Mouse (Mus musculus): Measurements from ENCODE around the gene Pilra. TPM values are rescaled to one million over a fixed set of nuclear protein-coding genes. Genes with fewer than 3 reads are reported as not detected.
"Not testable (repeated sequence)": the region's sequence is repeated elsewhere in the genome, so short reads cannot be mapped to it uniquely, and the experiment has no call there.

Gene Pilra
- polyA plus RNA-seq, 1 experiment, result 0.06 TPM

DNA sequence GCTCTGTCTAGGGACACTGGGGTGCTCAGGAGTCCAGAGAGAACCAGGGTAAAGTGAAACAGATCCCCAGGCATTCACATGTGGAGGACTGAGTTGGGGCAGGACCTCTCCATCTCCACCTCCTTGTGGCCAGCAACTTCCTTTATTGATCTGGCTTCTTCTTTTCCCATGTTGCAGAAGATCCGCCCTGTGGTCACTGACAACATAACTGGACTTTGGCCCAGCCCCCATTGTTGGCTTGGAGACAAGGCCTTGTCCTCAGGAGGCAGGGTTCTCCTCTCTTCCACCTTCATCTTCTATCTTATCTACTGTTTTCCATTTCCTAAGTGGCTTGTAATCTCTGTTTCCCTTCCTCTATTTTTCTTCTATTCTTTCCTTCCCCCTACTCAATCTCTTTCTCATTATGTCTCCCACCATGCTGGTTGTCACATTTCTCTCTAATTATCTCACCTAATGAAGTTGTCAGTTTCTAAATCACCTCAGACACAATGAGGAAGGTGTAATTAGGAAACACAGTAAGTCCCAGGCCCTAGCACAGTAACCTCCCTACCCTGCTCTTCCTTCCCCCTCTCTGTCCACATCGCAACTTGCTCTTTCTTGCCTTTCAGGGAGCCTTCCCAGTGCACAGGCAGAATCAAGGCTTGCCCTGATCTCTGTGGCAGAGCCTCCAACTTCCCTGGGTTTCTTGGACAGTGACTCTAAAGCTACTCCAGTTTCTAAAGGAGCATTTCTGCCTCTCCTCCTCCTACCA is 22.1 kb upstream of the Pilra start, which contains the start of gene Pilrb1:
Gene Pilrb1, minus strand, starts transcription at position 147 of the 751 bp plus-strand sequence.
- H3K27me3 ChIP-seq (ENCODE audit: control insufficient read depth, insufficient read depth, insufficient read length); H3ac ChIP-seq (ENCODE audit: control insufficient read depth, insufficient read length, low read depth); H3K4me3 ChIP-seq (ENCODE audit: insufficient read depth, poor library complexity, severe bottlenecking); H3K79me2 ChIP-seq (ENCODE audit: control insufficient read depth, insufficient read depth); H3K36me3 ChIP-seq (ENCODE audit: control insufficient read depth, insufficient read depth); H3K79me3 ChIP-seq (ENCODE audit: low read depth): not testable (repeated sequence)

DNA sequence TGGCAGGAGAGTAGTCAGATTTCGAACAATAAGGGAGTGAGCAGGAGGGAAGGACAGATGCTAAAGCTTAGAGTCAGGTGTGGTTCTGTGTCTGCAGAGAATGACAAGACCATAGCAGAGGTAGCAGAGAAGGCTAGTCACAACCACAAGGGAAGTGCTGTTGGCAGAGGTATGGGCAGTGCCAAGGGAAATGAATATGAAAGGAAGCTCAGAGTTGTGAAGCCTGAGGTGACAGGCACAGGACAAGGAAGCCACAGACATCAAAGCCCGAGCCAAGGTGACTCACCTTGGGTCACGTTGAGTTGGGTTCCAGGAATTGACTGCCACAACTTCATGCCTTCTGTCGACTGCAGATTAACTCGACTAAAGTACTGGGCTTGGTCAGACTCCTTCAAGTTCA is 20.8 kb upstream of the Pilra start:
- H3K79me2 ChIP-seq (ENCODE audit: control insufficient read depth, insufficient read depth); H3K27me3 ChIP-seq (ENCODE audit: control insufficient read depth, insufficient read depth, insufficient read length); H3ac ChIP-seq (ENCODE audit: control insufficient read depth, insufficient read length, low read depth); H3K4me3 ChIP-seq (ENCODE audit: insufficient read depth, poor library complexity, severe bottlenecking); H3K79me3 ChIP-seq (ENCODE audit: low read depth); H3K36me3 ChIP-seq (ENCODE audit: control insufficient read depth, insufficient read depth): not testable (repeated sequence)

DNA sequence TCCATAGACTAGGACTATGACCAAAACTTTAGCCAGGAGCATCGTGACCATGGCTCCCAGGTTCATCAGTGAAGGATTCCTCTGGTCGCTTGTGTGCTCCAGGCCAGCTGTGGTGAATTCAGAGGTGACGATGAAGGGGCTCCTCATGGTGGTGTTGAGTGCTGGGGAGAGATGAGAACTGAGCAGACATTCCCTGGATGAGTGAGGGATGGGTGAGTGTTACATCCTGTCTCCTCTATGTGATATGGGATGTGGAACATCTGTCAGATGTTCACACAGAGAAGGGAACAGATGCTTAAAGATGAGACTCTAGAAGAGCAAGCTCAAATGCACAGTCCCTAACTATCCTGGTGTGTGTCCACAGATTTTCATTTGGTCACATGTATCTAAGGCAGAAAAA is 18.8 kb upstream of the Pilra start:
- H3K36me3 ChIP-seq (ENCODE audit: control insufficient read depth, insufficient read depth); H3K4me3 ChIP-seq (ENCODE audit: insufficient read depth, poor library complexity, severe bottlenecking); H3K79me2 ChIP-seq (ENCODE audit: control insufficient read depth, insufficient read depth); H3K27me3 ChIP-seq (ENCODE audit: control insufficient read depth, insufficient read depth, insufficient read length); H3K79me3 ChIP-seq (ENCODE audit: low read depth); H3ac ChIP-seq (ENCODE audit: control insufficient read depth, insufficient read length, low read depth): not testable (repeated sequence)

DNA sequence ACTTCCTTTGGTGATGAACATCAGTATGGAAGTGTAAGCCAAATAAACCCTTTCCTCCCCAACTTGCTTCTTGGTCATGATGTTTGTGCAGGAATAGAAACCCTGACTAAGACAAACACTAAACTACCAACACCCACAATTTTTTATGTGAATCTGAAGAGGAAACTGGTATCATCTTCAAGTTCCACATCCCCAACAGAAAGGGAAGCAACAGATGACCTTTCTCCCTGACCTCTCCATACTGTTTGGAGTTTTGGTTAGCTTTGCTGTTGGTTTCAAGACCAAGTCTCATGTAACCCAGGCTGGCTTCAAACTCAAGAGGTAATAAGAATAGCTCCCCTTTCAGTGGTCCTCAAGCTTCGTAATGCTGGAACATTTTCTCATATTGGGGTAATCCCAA is 14.2 kb upstream of the Pilra start:
- not testable (repeated sequence) for H3K79me2 ChIP-seq (ENCODE audit: control insufficient read depth, insufficient read depth); H3K27me3 ChIP-seq (ENCODE audit: control insufficient read depth, insufficient read depth, insufficient read length); H3K4me3 ChIP-seq (ENCODE audit: insufficient read depth, poor library complexity, severe bottlenecking); H3K36me3 ChIP-seq (ENCODE audit: control insufficient read depth, insufficient read depth); H3ac ChIP-seq (ENCODE audit: control insufficient read depth, insufficient read length, low read depth); H3K79me3 ChIP-seq (ENCODE audit: low read depth)

DNA sequence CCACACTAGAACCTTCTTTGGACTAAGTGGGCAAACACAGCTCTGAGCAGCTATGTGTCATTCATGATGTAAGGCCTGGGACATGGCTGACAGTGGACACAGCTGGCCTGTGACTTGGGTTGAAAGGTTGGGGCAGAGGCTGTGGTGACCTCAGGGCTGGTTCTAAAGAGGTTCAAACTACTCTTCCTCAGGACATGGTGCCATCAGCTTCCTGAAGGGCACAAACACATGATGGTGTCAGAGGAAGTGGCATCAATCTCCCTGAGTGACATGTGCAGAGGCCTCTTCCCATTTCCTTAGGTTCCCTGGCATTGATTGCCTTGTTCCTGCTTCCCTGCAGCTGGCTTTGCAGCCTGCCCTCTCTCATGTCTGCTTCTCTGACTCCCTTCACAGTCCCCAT is 1.0 kb upstream of the Pilra start:
- not testable (repeated sequence) for H3K36me3 ChIP-seq (ENCODE audit: control insufficient read depth, insufficient read depth); H3K79me2 ChIP-seq (ENCODE audit: control insufficient read depth, insufficient read depth); H3K79me3 ChIP-seq (ENCODE audit: low read depth); H3K27me3 ChIP-seq (ENCODE audit: control insufficient read depth, insufficient read depth, insufficient read length); H3ac ChIP-seq (ENCODE audit: control insufficient read depth, insufficient read length, low read depth); H3K4me3 ChIP-seq (ENCODE audit: insufficient read depth, poor library complexity, severe bottlenecking)

DNA sequence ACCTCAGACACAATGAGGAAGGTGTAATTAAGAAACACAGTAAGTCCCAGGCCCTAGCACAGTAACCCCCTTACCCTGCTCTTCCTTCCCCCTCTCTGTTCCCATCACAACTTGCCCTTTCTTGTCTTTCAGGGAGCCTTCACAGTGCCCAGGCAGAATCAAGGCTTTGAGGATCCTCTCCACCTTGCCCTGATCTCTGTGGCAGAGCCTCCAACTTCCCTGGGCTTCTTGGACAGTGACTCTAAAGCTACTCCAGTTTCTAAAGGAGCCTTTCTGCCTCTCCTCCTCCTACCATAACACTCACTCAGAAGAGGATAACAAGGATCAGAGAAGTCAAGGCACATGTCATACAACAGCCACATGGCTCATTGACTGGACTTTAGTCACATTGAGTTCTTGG is 530 bp upstream of the Pilra start:
- H3K4me3 ChIP-seq (ENCODE audit: insufficient read depth, poor library complexity, severe bottlenecking), result no peak overlapping the region
- no peaks in the 10 kb centered on the region for H3K79me2 ChIP-seq (ENCODE audit: control insufficient read depth, insufficient read depth)
- no peaks in the 10 kb centered on the region for H3K36me3 ChIP-seq (ENCODE audit: control insufficient read depth, insufficient read depth)
- no peaks in the 10 kb centered on the region for H3K27me3 ChIP-seq (ENCODE audit: control insufficient read depth, insufficient read depth, insufficient read length)
- no peak overlapping the region for H3ac ChIP-seq (ENCODE audit: control insufficient read depth, insufficient read length, low read depth)
- TF ChIP-seq MYOG (IDR thresholded peaks at IDR 0.05; ENCODE audit: control insufficient read depth, extremely low read depth, insufficient read length), result no peak
- TF ChIP-seq MYOD1 (IDR thresholded peaks at IDR 0.05; ENCODE audit: control insufficient read depth, insufficient read length, low read depth), result no peak
- TF ChIP-seq MAX (IDR thresholded peaks at IDR 0.05), result no peak
- TF ChIP-seq CEBPB (IDR thresholded peaks at IDR 0.05; ENCODE audit: low read depth), result no peak
- H3K79me3 ChIP-seq (ENCODE audit: low read depth), result no peaks in the 10 kb centered on the region

DNA sequence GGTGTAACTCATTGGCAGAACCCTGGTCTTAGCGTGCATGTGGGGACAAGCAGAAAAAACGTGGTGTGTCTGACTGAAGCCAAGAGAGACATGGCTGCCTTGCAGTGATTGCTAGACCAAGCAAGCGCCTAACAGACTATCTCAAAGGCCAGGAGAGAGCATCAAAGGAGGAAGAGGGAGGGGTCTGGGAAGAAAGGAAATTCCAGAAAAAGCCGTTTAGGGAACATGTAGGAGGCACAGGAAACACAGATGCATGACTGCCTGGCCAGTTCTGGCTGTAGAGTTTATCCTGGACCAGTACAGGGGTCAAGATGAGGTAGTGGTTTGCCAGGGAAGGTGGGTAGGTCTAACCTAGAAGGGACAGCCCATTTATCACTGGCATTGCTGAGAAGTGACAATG is 2.6 kb downstream of the Pilra start:
- no peak for TF ChIP-seq CEBPB (IDR thresholded peaks at IDR 0.05; ENCODE audit: low read depth)
- no peak for TF ChIP-seq CTCF (IDR thresholded peaks at IDR 0.05; ENCODE audit: control insufficient read depth, insufficient read depth, insufficient read length)
- no peak for TF ChIP-seq MAX (IDR thresholded peaks at IDR 0.05)
- no peak for TF ChIP-seq MYOD1 (IDR thresholded peaks at IDR 0.05; ENCODE audit: control insufficient read depth, insufficient read length, low read depth)
- TF ChIP-seq MYOG (IDR thresholded peaks at IDR 0.05; ENCODE audit: control insufficient read depth, extremely low read depth, insufficient read length), result no peak
- no peak for TF ChIP-seq USF1 (IDR thresholded peaks at IDR 0.05; ENCODE audit: low read depth)
- TF ChIP-seq FOSL1 (IDR thresholded peaks at IDR 0.05; ENCODE audit: insufficient read depth, low read length, poor library complexity, severe bottlenecking), result no peak
- H3K79me2 ChIP-seq (ENCODE audit: control insufficient read depth, insufficient read depth), result no peaks in the 10 kb centered on the region
- no peak overlapping the region for H3K4me3 ChIP-seq (ENCODE audit: insufficient read depth, poor library complexity, severe bottlenecking)
- no peaks in the 10 kb centered on the region for H3K27me3 ChIP-seq (ENCODE audit: control insufficient read depth, insufficient read depth, insufficient read length)
- H3K36me3 ChIP-seq (ENCODE audit: control insufficient read depth, insufficient read depth), result no peaks in the 10 kb centered on the region
- no peak overlapping the region for H3ac ChIP-seq (ENCODE audit: control insufficient read depth, insufficient read length, low read depth)
- H3K79me3 ChIP-seq (ENCODE audit: low read depth), result no peaks in the 10 kb centered on the region
